Mouse (Mus musculus): Measurements from ENCODE around the gene Vmn1r95.
"Not testable (repeated sequence)": the region's sequence is repeated elsewhere in the genome, so short reads cannot be mapped to it uniquely, and the experiment has no call there.

Vmn1r95 gene

GRCm38 (mm10) chr7:20193410-20193809, at the start of gene Vmn1r95:
Vmn1r95 (plus strand) TSS chr7:20193710.
- DNase-seq (ENCODE audit: low read depth, low spot score), result not testable (repeated sequence)

GRCm38 (mm10) chr7:20168277-20168676, 25.2 kb upstream of the Vmn1r95 start, which contains the start of gene Vmn1r94:
Vmn1r94 (minus strand) TSS chr7:20168377.
- DNase-seq (ENCODE audit: low read depth, low spot score), result not testable (repeated sequence)

GRCm38 (mm10) chr7:20205507-20205906, 12.0 kb downstream of the Vmn1r95 start, which contains the start of gene Gm6164:
Gm6164 (minus strand) TSS chr7:20205607.
- DNase-seq (ENCODE audit: low read depth, low spot score), result not testable (repeated sequence)

GRCm38 (mm10) chr7:20233728-20234127, 40.2 kb downstream of the Vmn1r95 start, which contains the start of gene Gm4498:
Gm4498 (minus strand) TSS chr7:20233828.
- DNase-seq (ENCODE audit: low read depth, low spot score), result not testable (repeated sequence)

All from telencephalon, adult 2 months (tissue).